ENCODE assay signal across 8 mouse cellular contexts in the genomic region with DNA sequence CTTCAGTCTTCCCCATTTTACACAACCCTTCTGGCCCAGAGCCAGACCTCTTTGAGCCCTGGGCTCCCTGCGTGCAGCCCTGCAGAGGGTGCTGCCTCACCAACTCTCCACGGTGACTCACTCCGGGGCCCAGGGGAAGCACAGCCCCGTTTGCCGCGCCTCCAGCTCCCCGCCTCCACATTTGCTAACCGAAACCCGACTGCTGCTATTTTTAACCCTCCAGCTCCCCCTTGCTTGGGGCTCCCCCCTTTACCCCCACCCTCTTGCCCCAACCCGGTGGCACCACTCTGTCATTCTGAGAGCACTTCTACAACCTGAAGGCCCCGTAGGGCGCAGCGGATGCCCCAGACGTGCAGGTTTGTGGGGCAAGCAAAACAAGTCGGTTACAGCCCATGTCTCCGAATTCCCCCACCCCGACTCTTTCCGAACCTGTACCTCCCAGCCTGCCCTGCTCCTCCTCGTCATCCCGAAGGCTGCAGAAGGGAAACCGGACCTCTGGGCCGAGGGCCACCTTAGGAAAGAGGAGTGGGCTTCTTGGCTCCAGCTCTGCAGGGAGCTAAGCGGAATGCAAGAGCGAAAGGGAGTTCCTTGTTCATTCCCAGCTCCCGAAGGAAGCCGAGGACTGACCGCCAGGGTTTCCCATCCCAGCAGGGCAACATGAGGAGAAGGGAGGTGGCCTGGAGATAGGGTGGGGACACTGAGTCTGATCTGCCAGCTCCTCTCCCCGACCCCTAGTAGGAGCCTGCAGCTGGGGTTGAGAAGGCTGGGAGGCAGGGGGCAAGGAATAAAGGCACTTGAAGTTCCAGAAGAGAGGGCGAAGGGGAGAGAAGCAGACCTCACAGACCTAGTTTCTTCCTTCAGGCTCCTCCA. TPM values are rescaled to one million over a fixed set of nuclear protein-coding genes. Genes with fewer than 3 reads are reported as not detected.
DNase-seq lines count a peak whose midpoint lies in the region; ATAC-seq and TF ChIP-seq lines count a peak whose summit lies in the region.

No protein-coding gene starts in this region.

- peak in 2 of 3 experiments; percentile 67 to 77; a peak in 4 of 6 replicates for TF ChIP-seq CTCF in MEL (IDR thresholded peaks at IDR 0.05 in 2 of 3, conservative IDR thresholded peaks at IDR 0.05 in 1 of 3; ENCODE audit: control insufficient read depth in 1 of 3, insufficient read depth in 1 of 3, low read depth in 2 of 3, low read length in 3 of 3, poor library complexity in 1 of 3, severe bottlenecking in 1 of 3)
- TF ChIP-seq CTCF in left cerebral cortex, adult 2 months (IDR thresholded peaks at IDR 0.05), result peak; percentile 53

- H3K4me1 ChIP-seq in MEL (ENCODE audit: control insufficient read depth in 1 of 2, insufficient read depth in 2 of 2, low read length in 2 of 2), result peaks cover 57 to 78% of the 10 kb centered on the region in 2 experiments
- peaks cover 45% of the 10 kb centered on the region for H3K4me1 ChIP-seq in brown adipose tissue, adult 24 weeks (ENCODE audit: control insufficient read depth, insufficient read depth, insufficient read length, low read length)
- H3K4me1 ChIP-seq in hindbrain, embryonic 14.5 days (replicated peaks; ENCODE audit: control insufficient read depth, insufficient read depth, low read length), result peaks cover 60% of the 10 kb centered on the region

- TF ChIP-seq RAD21 in MEL (IDR thresholded peaks at IDR 0.05; ENCODE audit: low read depth, low read length), result peak; percentile 56

- H3K27ac ChIP-seq in MEL (ENCODE audit: control insufficient read depth, low read depth, low read length), result peak overlapping the region; percentile 82
- peak overlapping the region; percentile 66 for H3K27ac ChIP-seq in brown adipose tissue, adult 24 weeks (replicated peaks; ENCODE audit: low read depth, low read length)
- 0 out of 2 replicates have a peak overlapping the region, but pooled peaks have one; percentile 0 for H3K27ac ChIP-seq in hindbrain, embryonic 14.5 days
- H3K27ac ChIP-seq in left cerebral cortex, adult 2 months, result peak overlapping the region; percentile 82
- peak overlapping the region; percentile 85 for H3K27ac ChIP-seq in macrophage

- no peaks in the 10 kb centered on the region for H3K9me3 ChIP-seq in MEL (replicated peaks; ENCODE audit: insufficient read depth, low read length)
- H3K9me3 ChIP-seq in hindbrain, embryonic 14.5 days (ENCODE audit: control insufficient read depth, low read length), result no peaks in the 10 kb centered on the region

- WGBS in hindbrain, embryonic 14.5 days, result 11% methylated on average over 29 of the region's 29 CpGs
- 7% methylated on average over 28 of the region's 29 CpGs for WGBS in macrophage (ENCODE audit: missing documents)

- peak overlapping the region; percentile 41 for H3K4me2 ChIP-seq in hindbrain, embryonic 14.5 days (replicated peaks)

- no peaks in the 10 kb centered on the region for H3K27me3 ChIP-seq in MEL (ENCODE audit: control insufficient read depth in 1 of 2, insufficient read depth in 2 of 2, low read length in 2 of 2)
- H3K27me3 ChIP-seq in hindbrain, embryonic 14.5 days (ENCODE audit: control insufficient read depth, insufficient read depth, low read length), result no peaks in the 10 kb centered on the region

- H3K36me3 ChIP-seq in MEL (ENCODE audit: control insufficient read depth in 1 of 2, insufficient read depth in 2 of 2, low read length in 2 of 2), result peaks cover 62 to 80% of the 10 kb centered on the region in 2 experiments
- H3K36me3 ChIP-seq in hindbrain, embryonic 14.5 days (replicated peaks; ENCODE audit: control insufficient read depth, insufficient read depth), result 0 out of 2 replicates have a peak, but pooled peaks cover 4% of the 10 kb centered on the region
- H3K36me3 ChIP-seq in macrophage (ENCODE audit: inconsistent target), result no peaks in the 10 kb centered on the region

- H3K4me3 ChIP-seq in MEL (ENCODE audit: control insufficient read depth in 1 of 2, insufficient read depth in 1 of 2, low read depth in 2 of 2, low read length in 2 of 2), result peak overlapping the region; percentile 15 to 38; a peak in 3 of 4 replicates
- H3K4me3 ChIP-seq in brown adipose tissue, adult 24 weeks (ENCODE audit: insufficient read depth, low read depth, low read length), result peak overlapping the region; percentile 39
- H3K4me3 ChIP-seq in hindbrain, embryonic 14.5 days (replicated peaks; ENCODE audit: low read length), result no peak overlapping the region
- H3K4me3 ChIP-seq in left cerebral cortex, adult 2 months, result peak overlapping the region; percentile 32
- H3K4me3 ChIP-seq in macrophage (ENCODE audit: inconsistent target), result peak overlapping the region; percentile 48

- peak overlapping the region; percentile 50 for H3K9ac ChIP-seq in MEL (ENCODE audit: control insufficient read depth, low read depth, low read length, poor library complexity, severe bottlenecking)
- H3K9ac ChIP-seq in hindbrain, embryonic 14.5 days, result peak overlapping the region; percentile 32

- H3K79me2 ChIP-seq in MEL (ENCODE audit: control insufficient read depth, insufficient read depth, low read length, poor library complexity) (peaks cover 93% of the 10 kb centered on the region), macrophage (ENCODE audit: inconsistent target) (no peaks in the 10 kb centered on the region)

- peak; percentile 54 to 90; a peak in 3 of 4 replicates for TF ChIP-seq EP300 in MEL (IDR thresholded peaks at IDR 0.05; ENCODE audit: low read depth in 1 of 2, low read length in 2 of 2)

- intact Hi-C loops in left cerebral cortex, adult 2 months (cut with DNase I), result loop anchor here (2.0 kb wide), 1 partner anchor 23 kb away; no protein-coding TSS in a partner anchor

- no peak for ATAC-seq in hindbrain, embryonic 14.5 days (ENCODE audit: low FRiP score)

- DNase-seq in MEL (ENCODE audit: low read depth, low spot score), result peak; percentile 99
- peak; percentile 87 for DNase-seq in gastrocnemius, adult 18-20 months (ENCODE audit: low spot score)
- no peak for DNase-seq in hindbrain, embryonic 14.5 days (ENCODE audit: low spot score)
- DNase-seq in left cerebral cortex, adult 2 months (ENCODE audit: extremely low spot score in 1 of 2, low spot score in 2 of 2), result peak; percentile 80 to 82
- peak; percentile 81 to 85 for DNase-seq in right cerebral cortex, postnatal 10 days (ENCODE audit: low spot score in 2 of 2)
- peak; percentile 67 for DNase-seq in urinary bladder, adult 2 months (ENCODE audit: low spot score)

- peak; percentile 34 to 42; a peak in 3 of 4 replicates for TF ChIP-seq POLR2A in MEL (IDR thresholded peaks at IDR 0.05; ENCODE audit: control insufficient read depth in 1 of 2, insufficient read depth in 1 of 2, low read depth in 1 of 2, low read length in 2 of 2, poor library complexity in 1 of 2)

TF ChIP-seq in MEL, 35 proteins besides CTCF, POLR2A, EP300 and RAD21 (continues in another document):
- TF ChIP-seq SIN3A (IDR thresholded peaks at IDR 0.05; ENCODE audit: low read length), result peak; percentile 94
- TF ChIP-seq ETS1 (IDR thresholded peaks at IDR 0.05; ENCODE audit: low read depth, low read length), result peak; percentile 92

RNA-seq across cellular contexts. Expression of a gene that starts 19.0 kb away (rescaled TPM):
- total RNA-seq in MEL (2012; rRNA removed), result 100 and 102 TPM in 2 replicates
- 100 to 1,000 TPM in 1 of 2 experiments, not detected in 1; 389 TPM for polyA plus RNA-seq in MEL (2012; ENCODE audit: insufficient read depth in 1 of 2, insufficient read length in 2 of 2, low read depth in 1 of 2, low replicate concordance in 2 of 2, missing spikeins in 1 of 2)
- 10.0 and 10.2 TPM in 2 replicates for polyA plus RNA-seq in brown adipose tissue, adult 24 weeks (2012; ENCODE audit: insufficient read depth, insufficient read length, missing spikeins)
- 10 to 100 TPM in 1 of 2 experiments, 1 to 10 TPM in 1; 6.2 to 10.3 TPM for total RNA-seq in gastrocnemius, adult 18-20 months (2021)
- 23.7 and 28.0 TPM in 2 replicates for polyA plus RNA-seq in hindbrain, embryonic 14.5 days (2014; fragmentation: Nextera tagmentation; extraction: Ambion mirVana)
- 10 to 100 TPM; 38.4 to 41.6 TPM for total RNA-seq in left cerebral cortex, adult 2 months (2021)
- total RNA-seq in macrophage (2018; cell fraction: chromatin; rRNA removed), result 10 to 100 TPM in 16 of 26 experiments, 1 to 10 TPM in 10; 2.5 to 27.8 (median 11.4) TPM
- 1 to 10 TPM; 1.5 to 6.3 (median 3.5) TPM for total RNA-seq in macrophage (2018; cell fraction: cytosol; rRNA removed)
- total RNA-seq in macrophage (2018; cell fraction: nucleus; rRNA removed), result 10 to 100 TPM in 3 of 26 experiments, 1 to 10 TPM in 23; 2.6 to 12.8 (median 6.3) TPM
- 2.1 to 3.4 TPM (median 2.6 TPM) in 3 replicates for polyA plus RNA-seq in macrophage (2018)
- 45.3 and 45.8 TPM in 2 replicates for polyA plus RNA-seq in urinary bladder, adult 2 months (2012; rRNA removed)

RNA-seq across cellular contexts. Expression of a gene that starts 47.0 kb away (rescaled TPM):
- total RNA-seq in MEL (2012; rRNA removed), result 116 and 136 TPM in 2 replicates
- 100 to 1,000 TPM in 1 of 2 experiments, not detected in 1; 299 TPM for polyA plus RNA-seq in MEL (2012; ENCODE audit: insufficient read depth in 1 of 2, insufficient read length in 2 of 2, low read depth in 1 of 2, low replicate concordance in 2 of 2, missing spikeins in 1 of 2)
- polyA plus RNA-seq in brown adipose tissue, adult 24 weeks (2012; ENCODE audit: insufficient read depth, insufficient read length, missing spikeins), result 70.5 and 79.9 TPM in 2 replicates
- total RNA-seq in gastrocnemius, adult 18-20 months (2021), result 10 to 100 TPM; 45.0 to 48.7 TPM
- polyA plus RNA-seq in hindbrain, embryonic 14.5 days (2014; fragmentation: Nextera tagmentation; extraction: Ambion mirVana), result 92.6 and 101 TPM in 2 replicates
- total RNA-seq in left cerebral cortex, adult 2 months (2021), result 100 to 1,000 TPM; 157 to 161 TPM
- total RNA-seq in macrophage (2018; cell fraction: chromatin; rRNA removed), result 10 to 100 TPM in 23 of 26 experiments, 1 to 10 TPM in 3; 5.9 to 65.0 (median 26.1) TPM
- 100 to 1,000 TPM; 109 to 241 (median 184) TPM for total RNA-seq in macrophage (2018; cell fraction: cytosol; rRNA removed)
- total RNA-seq in macrophage (2018; cell fraction: nucleus; rRNA removed), result 100 to 1,000 TPM in 5 of 26 experiments, 10 to 100 TPM in 21; 24.4 to 186 (median 60.9) TPM
- polyA plus RNA-seq in macrophage (2018), result 221 to 258 TPM (median 233 TPM) in 3 replicates
- 72.4 and 91.1 TPM in 2 replicates for polyA plus RNA-seq in urinary bladder, adult 2 months (2012; rRNA removed)

RNA-seq across cellular contexts. Expression of a gene that starts 57.5 kb away (rescaled TPM):
- total RNA-seq in MEL (2012; rRNA removed), result 4.0 and 7.4 TPM in 2 replicates
- polyA plus RNA-seq in MEL (2012; ENCODE audit: insufficient read depth in 1 of 2, insufficient read length in 2 of 2, low read depth in 1 of 2, low replicate concordance in 2 of 2, missing spikeins in 1 of 2) (1 to 10 TPM in 1 of 2 experiments, not detected in 1; 6.6 TPM), macrophage (2018) (5.0 to 10.9 TPM (median 10.2 TPM) in 3 replicates)
- 6.1 and 6.6 TPM in 2 replicates for polyA plus RNA-seq in brown adipose tissue, adult 24 weeks (2012; ENCODE audit: insufficient read depth, insufficient read length, missing spikeins)
- 1 to 10 TPM; 6.6 to 9.0 TPM for total RNA-seq in gastrocnemius, adult 18-20 months (2021)
- 7.3 and 9.6 TPM in 2 replicates for polyA plus RNA-seq in hindbrain, embryonic 14.5 days (2014; fragmentation: Nextera tagmentation; extraction: Ambion mirVana)
- 10 to 100 TPM; 46.5 to 50.4 TPM for total RNA-seq in left cerebral cortex, adult 2 months (2021)
- 100 to 1,000 TPM in 3 of 26 experiments, 10 to 100 TPM in 19, 1 to 10 TPM in 4; 5.4 to 141 (median 37.1) TPM for total RNA-seq in macrophage (2018; cell fraction: chromatin; rRNA removed)
- 10 to 100 TPM in 4 of 26 experiments, 1 to 10 TPM in 22; 1.9 to 13.5 (median 6.4) TPM for total RNA-seq in macrophage (2018; cell fraction: cytosol; rRNA removed)
- 10 to 100 TPM in 15 of 26 experiments, 1 to 10 TPM in 11; 2.9 to 49.9 (median 14.1) TPM for total RNA-seq in macrophage (2018; cell fraction: nucleus; rRNA removed)
- 17.8 and 19.2 TPM in 2 replicates for polyA plus RNA-seq in urinary bladder, adult 2 months (2012; rRNA removed)

Comparison
In these comparisons a context has a peak if more than half of its experiments do, and no peak if none do; other contexts are left out.
1. H3K27ac ChIP-seq: peak in every context shown above with its lines; median percentile 85 in macrophage; 82 in MEL; 82 in left cerebral cortex, adult 2 months; 66 in brown adipose tissue, adult 24 weeks; 0 in hindbrain, embryonic 14.5 days.